Mouse (Mus musculus): Measurements from ENCODE around the gene Por.
A peak's percentile ranks its signal among the peaks of the same experiment; 100 is the strongest.

The Por gene

DNA sequence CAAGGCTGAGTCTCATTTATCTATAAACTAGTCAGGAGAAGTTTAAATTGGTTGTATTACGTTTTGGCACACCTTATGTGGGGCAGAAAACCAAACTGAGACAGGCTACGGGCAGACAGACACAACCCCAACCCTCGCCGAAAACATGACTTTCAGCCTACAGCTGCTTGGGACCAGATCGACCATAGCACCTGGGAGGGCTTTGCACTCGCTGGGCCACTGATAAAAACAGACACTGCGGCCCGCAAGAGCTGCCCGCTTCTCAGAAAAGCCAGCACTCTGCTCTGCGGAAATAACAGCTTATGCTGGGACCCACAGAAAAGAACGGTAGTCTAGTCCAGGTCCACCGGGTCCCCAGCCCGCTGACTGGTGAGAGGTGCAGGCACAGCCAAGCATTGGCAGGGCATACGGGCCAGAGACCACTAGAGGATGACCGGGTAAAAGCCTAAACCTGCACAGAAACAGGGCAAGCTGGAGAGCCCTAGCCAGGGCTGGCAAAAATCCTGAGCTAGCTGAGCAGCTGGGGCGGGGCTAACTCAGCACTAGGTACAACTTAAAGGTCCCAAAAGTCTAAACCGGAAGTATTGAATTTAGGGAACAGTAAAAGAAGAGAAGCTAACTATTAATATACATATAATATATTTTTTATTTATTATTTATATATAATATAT is 12.0 kb upstream of the Por start:
- no peak for DNase-seq

DNA sequence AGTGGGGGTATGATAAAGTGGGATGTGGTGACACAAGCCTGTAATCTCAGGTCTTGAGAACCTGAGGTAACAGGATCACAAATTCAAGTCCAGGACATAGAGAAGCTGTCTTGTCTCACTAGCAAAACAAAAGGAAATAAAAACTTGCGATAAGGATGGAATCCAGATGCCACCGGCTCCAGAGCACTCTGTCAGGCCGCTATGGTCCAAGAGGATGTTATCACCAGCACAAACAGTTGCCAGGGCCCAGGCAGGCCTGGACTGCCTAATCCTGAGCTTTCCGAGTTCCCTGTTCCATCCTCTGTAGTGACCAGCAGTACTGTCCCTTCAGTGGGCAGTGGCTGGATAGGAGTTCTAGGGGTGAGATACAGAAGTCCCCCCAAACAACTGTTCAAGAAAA is 9.9 kb upstream of the Por start:
- DNase-seq: peak in 1 of 2 experiments; percentile 38

DNA sequence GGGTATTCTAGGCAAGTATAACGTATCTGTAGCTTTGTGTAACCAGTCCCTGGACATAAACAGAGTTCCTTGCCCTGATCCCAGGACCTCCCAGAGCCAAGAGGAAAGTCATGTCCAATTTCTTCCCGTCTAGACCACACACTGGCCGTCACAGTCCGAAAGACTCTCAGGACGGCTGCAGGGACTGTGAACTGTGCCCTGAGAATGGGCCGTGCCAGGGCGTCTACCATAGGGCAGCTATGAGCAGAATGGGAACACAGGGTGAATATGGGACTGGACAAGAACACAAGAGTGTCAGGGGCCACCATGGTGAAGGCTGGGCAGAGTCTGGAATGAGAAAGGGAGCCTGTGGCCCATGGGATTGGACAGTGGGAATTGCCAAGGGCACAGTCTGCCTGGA is 9.3 kb upstream of the Por start:
- DNase-seq: no peak

DNA sequence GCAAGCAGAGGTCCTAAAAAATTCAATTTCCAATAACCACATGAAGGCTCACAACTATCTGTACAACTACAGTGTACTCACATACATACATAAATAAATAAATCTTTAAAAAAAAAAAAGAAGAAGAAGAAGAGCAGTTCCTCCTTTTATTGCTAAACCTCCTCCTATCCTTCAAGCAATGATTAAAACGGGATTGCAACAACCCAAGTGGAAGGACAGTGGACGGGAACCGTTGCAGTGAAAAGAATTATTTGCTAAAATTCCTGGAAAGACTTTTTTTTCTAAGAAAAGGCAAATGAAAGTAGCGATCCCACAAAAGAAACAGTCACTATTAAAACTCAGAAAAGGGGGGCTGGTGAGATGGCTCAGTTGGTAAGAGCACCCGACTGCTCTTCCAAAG is 2.9 kb upstream of the Por start:
- no peak for DNase-seq

DNA sequence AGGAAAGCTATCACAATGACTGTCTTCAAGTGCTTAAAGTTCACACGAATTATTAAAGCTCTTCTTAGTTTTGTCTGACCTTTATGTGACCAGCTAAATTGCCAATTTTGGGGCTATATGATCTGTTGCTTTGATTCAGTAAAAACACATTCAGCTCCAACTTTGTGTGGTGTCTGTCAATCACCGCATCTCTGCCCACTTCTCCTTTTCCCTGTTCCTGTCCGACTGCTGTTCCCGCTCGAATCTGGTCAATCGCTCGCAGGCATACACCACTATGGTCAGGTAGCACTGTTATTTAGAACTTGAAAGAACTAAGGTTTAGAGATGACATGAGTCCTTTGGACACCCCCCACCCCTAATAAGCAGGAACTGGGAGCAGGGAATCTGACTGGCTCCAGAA is 1.8 kb upstream of the Por start:
- no peak for DNase-seq

DNA sequence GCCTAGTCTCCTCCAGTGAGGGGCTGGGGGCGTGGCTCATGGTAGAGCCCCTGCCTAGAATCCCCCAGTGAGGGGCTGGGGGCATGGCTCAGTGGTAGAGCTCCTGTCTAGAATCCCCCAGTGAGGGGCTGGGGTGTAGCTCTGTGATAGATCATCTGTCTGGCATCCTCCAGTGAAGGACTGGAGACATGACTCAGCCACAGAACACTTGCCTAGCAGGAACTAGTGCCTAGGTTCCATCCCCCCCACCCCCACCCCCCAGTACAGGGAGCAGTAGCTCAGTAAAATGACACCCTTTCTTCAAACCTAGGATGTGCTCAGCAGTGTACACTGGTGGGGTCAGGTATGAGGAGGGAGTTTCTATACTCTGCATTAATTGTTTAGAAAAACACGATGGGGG is 1.0 kb downstream of the Por start:
- DNase-seq: no peak

DNA sequence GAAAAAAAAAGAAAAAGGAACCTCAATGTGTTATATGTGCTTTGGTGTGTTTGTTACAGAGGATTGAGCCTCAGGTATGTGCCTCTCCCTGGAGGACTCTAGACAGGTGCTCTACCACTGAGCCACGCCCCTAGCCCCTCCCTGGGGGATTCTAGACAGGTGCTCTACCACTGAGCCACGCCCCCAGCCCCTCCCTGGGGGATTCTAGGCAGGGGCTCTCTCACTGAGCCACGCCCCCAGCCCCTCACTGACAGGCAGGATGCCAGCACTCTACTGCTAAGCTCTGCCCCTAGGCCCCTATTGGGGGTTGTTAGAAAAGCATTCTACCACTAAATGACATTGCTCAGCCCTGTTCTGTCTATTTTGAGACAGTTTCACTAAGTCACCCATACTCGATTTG is 2.7 kb downstream of the Por start:
- DNase-seq: peak in 1 of 2 experiments; percentile 56

DNA sequence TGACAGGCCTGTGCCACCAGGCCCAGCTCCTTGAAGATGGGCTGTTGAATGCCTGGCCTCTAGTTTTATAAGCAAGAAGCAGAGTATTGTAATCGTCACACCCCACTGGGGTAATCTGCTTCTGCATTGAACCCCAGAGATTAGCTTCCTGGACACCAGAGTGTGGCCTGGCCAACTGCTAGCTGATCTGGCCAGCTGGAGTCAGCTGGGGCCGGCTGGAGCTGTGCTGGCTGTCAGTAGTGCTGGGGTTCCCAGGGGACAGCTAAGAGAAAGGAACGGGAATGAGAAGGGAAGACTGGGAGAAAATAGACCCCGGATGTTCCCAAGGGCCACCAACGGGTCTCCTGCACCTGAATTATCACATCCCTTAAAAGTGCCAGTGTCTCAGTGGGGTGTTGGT is 3.1 kb downstream of the Por start:
- DNase-seq: peak; percentile 42 to 78

DNA sequence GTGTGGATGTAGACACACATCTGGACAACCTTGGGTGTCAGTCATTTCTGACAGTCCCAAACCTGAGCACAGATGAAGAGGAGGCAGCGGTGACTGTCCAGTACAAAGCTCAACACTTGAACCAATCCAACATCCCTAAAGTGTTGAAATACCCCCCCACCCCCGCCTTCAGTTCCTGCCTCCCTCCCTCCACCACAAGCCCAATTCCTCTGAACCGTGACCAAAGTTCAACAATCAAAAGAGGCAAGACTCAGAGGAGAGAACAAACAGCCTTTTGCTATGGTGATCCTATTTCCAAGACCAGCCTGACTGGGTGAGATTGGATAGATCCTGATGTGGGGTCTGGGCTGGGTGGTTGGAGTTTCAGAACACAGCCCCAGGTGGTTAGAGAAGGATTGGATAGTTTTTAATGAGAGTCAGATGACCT is 4.5 kb downstream of the Por start:
- DNase-seq: no peak

DNA sequence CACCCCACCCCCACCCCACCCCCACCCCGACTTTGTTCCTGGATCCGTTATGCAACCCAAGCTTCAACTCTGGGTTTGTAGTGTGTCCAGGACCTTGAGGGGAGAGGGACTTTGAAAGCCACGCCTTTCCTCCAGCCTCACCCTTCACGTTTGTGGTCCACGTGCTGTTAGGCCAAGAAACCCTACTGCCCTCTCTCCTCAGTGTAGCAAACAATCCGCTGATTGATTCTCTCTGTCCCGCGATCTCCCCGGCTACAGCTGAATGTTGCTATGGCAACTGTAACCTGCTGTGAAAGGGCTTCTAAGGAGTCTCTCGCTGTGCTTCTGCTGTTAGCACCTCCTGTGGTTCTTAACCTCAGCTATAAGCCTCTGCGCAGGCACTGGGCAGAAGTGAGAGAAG is 5.0 kb downstream of the Por start:
- DNase-seq: peak; percentile 65 to 80

DNA sequence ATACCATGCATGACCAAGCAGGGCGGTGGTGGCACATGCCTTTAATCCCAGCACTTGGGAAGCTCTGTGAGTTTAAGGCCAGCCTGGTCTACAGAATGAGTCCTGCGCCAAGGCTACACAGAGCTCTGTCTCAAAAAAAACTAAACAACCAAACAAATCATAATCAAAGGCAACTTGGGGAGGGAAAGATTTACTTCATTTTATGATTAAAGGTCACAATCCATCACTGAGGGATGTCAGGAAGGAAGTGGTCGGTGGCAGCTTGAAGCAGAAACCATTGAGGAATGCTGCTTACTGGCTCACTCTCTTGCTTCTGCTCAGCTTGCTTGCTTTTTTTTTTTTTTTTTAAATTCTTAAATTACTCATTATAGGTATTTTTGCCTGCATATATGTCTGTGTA is 6.9 kb downstream of the Por start:
- DNase-seq: no peak

DNA sequence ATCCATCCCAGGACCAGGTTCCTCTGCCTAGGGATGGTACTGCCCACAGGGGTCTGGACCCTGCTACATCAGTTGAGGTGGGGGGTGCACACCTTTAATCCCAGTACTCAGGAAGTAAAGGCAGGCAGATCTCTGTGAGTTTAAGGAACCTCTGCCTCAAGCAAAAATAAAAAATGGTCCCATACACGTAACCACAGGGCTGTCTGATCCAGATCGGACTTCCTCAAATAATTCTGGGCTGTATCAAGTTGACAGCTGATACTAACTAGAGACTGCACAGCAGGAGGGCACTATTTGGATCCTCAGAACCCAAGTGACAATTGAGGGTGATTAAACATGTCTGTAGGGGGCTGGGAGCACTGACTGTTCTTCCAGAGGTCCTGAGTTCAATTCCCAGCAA is 7.4 kb downstream of the Por start:
- DNase-seq: no peak

DNA sequence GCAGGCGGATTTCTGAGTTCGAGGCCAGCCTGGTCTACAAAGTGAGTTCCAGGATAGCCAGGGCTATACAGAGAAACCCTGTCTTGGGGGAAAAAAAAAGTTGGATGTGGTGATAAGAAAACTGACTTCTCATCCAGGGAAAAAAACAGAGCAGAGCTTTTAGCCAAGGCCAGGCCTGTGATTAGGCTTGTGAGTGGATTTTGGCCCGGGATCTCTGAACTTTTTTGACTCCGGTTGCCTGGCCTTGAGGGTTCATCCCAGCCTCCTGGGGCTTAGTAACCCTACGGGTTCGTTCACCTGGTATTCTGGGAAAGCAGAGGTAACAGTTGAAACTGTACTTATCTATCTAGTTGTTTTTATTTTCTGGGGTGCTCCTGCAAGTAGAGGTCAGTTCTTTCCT is 8.6 kb downstream of the Por start:
- no peak for DNase-seq

DNA sequence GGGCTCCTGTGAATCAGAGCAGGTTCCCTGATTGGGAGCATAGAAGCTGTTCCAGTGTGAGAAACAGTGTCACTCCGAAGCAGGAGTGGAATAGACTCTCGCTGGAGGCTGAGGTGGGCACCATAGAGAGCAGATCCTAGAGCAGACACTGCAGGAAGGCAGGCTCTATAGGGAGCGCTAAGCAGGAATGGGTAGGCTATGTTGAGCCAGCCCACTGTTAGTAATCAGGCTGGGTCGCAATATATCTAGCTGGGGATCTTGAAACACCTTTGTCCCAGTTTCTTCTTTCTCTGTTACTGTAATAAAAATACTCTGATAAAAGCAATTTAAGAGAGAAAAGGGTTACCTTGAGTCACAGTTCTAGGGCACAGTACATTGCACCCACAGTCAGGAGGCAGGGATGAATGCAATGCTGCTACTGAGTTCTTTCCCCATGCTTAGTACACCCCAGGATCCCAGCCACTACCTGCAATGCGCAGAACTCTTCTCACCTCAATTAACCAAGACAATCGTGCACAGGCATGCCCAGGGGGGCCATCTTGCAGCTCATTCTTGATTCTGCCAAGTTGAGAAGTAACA is 11.2 kb downstream of the Por start:
- DNase-seq: no peak

DNA sequence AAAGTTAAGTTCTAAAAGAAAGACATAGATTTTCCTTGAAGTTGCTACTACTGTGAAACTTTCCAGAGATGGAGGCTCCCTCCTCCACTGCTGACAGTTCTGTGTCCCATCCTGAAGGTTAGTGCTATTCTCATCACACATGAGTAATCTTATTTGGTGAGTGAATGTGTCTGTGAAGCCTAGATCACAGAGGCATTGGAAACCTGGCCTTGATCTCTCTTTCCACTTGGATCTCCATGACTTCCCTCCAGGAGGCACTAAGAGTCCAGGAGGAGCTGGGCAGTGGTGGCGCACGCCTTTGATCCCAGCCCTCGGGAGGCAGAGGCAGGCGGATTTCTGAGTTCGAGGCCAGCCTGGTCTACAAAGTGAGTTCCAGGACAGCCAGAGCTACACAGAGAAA is 12.2 kb downstream of the Por start:
- DNase-seq: no peak

DNA sequence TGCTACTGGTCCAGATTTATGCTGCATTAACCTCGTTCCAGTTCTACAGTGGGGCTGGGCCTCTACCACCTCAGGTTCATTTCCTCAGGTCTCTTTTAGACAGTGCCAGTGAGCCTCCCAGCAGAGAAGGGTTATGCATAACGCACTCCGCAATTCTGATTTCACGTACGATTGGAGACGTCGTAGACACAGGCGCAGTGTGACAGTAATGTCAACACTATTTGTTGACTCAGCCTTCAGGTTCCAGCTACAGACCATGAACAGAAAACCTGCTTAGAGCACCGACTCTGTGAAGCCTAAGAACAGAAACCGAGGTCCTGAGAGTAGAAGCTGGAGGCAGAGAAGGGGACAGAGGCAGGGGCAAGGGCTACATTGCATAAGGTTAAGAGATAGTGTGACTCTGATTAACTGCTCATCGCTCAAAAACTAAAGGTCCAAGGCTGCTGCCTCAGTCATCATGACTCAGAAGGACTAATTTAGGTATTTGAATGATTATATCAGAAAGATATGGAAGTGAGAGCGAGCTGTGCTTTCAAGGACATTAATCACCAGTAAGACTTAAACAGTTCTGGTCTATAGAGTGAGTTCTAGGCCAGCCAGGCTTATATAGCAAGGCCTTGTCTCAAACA is 13.2 kb downstream of the Por start:
- no peak for DNase-seq

DNA sequence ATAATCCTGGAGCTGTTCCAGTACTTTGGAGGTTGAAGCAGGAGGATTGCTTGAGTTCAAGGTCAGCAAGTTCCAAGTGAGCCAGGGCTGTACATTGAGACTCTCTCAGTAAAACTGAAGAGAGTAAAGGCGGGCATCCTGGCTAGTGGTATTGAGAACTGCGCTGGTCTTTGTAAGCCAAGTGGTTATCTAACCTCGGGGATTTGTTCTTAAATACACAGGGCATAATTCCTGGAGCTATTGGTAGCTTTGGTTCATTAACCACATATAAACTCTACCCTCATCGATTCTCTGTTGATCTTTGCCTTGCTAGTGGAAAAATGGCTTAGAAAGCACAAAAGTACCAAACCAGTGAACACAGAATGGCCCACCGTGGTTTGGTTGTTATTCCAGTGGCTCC is 20.6 kb downstream of the Por start:
- no peak for DNase-seq

DNA sequence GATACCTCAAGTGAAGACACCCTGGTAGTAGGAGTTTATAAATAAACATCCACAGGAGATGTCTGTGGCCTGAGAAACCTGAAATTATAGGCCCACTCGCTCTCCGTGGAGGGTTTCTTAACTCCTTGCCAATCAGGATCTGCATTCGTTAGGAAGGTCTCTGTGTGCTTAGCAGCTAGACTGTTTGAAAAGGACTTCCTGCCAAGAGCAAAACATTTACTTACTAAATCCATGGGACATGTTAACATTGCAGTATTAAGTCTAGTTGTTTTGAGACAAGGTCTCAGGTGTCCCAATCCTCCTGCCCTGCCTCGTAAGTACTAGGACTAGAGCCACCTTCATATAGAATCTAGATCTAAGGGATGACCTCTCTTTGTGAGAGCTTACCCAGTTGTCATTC is 21.4 kb downstream of the Por start:
- no peak for DNase-seq

DNA sequence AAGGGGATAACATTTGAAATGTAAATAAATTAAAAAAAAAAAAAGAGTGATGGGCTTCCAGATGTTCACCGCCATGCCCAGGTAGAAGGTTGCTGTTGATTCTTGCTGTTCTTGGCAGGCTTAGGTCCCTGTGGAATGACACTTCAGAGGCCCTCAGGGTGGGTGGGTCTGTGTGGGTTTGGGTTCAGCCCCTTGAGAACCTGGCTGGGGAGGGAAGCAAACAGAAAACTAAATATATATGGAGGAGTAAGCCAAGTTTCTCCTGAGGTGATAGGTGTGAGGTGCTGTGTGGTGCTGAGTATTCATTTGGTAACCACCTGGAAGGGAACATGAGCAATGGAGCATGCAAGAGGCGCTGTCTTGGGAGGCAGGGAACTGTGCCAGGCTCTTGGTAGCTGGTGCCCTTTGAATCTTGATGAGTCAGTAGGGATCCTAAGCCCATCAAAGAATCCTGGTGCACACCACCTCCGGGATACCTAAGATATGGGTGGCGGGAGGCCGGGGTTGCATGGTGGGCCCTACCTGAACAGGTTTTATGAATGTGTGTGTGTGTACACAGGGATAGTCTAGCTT is 23.5 kb downstream of the Por start:
- peak; percentile 63 to 77 for DNase-seq

DNA sequence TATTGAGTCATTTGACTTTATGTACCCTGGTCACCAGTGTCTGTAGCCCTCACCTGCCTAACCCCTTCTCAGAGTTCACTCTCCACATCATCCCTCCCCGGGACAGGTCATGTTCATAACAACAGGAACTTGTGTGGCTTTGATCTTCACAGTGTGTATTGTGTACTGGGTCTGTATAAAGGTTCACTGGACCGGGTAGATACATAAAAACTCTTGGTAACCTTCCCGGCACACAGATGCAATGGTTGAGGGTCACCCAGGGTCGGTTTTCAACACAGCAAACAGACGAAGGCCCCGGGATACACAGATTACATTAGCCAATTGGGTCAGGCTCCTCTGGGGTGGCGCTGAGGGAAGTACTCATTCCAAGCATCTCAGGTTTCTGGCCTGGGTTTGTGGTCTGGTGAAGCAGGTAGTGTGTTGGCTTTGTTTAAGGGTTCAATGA is 25.5 kb downstream of the Por start:
- peak in 1 of 2 experiments; percentile 37 for DNase-seq

DNA sequence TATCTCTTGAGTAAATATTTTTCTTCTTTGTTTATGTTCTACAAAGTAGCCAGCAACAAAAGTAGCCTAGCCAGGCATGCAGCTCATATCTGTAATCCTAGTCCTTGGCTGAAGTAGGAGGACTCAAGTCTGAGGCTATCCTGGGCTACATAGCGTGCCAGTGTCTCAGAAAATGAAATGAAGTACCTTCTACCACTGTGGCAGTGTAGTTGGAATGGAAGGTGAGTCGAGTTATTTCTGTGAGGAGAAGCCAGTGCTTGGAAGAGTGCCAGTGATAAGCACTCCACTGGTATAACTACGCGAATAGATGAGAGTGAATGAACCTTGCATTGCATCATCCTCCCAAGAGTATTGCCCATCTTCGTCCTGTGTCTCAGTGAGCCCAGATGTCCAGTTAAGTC is 27.9 kb downstream of the Por start:
- DNase-seq: no peak

DNA sequence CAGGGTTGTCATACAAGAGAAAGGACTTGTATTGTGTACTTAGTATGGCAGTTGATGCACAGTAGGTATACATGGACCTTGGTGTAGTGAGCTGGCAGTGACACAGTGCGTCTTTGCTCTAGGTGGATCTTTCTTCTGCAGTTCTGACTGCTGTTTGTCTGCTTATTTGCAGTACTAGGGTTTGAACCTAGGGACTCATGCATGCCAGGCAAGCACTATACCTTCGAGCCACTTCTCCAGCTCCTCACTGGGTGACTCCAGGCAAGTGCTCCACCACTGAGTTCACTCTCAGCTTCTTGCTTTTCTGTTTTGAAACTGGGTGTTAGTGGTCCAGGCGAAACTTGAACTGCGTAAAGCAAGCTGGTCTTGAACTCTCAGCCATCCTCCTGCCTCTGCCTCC is 31.8 kb downstream of the Por start:
- DNase-seq: no peak

DNA sequence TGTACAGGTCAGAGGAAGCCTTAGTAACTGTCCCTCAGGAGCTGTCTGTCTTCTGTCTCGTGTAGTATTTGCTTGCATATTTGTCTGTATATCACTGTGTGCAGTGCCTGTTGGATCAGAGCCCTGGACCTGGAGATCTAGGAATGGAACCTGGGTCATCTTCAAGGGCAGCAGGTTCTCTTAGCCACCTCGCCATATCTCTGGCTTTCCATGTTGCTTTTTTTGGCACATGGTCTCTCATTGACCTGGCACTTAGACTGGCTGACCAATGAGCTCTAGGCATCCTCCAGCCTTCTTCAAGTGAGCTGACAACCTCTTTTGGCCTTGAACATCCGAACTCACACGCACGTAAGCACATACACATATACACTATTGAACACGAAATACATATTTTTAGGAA is 32.4 kb downstream of the Por start:
- DNase-seq: no peak

DNA sequence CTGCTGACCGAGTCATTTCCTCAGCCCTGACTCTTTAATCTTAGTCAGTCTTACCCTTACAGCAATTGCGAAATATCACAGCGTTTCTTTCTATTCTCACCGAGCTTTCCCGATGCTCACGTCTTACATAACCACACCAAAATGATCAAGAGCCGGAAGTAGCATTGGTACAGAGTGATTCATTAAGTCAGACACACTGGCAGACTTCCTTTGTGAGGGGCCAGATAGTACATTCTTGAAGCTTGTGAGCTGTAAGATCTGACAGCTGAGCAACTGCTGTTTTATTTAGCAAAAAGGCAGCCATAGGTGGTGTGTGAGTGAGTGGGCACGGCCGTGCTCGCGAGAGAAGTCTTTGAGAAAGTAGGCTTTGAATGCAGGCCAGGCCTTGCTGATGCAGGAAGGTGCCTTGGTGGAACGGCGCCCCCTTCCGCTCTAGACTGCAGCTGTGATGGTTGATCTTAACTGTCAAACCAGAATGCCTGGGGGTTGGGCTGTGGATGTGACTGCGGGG is 32.9 kb downstream of the Por start:
- peak; percentile 68 to 75 for DNase-seq
